Mouse (Mus musculus) mesoderm, embryonic 11.5 days (tissue): Measurements from ENCODE around the gene Pllp.
A peak's percentile ranks its signal among the peaks of the same experiment; 100 is the strongest.

Experiments
- DNase-seq: peaks from one replicate; pipeline ENCODE4 v3.0.0-alpha.2; 2012; ENCODE audit warnings: low read depth, low spot score

Pllp gene

GRCm38 (mm10) chr8:94703972-94704668, 8.0 kb upstream of the Pllp start:
- peak; percentile 99 for DNase-seq

GRCm38 (mm10) chr8:94702844-94703813, 7.1 kb upstream of the Pllp start:
- peak; percentile 89 for DNase-seq

GRCm38 (mm10) chr8:94702156-94702555, 6.1 kb upstream of the Pllp start:
- no peak for DNase-seq

- DNase-seq, result no peak
Measured at GRCm38 (mm10) chr8:94700421-94700935, 4.4 kb upstream of the Pllp start.

- DNase-seq, result no peak
Measured at GRCm38 (mm10) chr8:94699366-94699765, 3.3 kb upstream of the Pllp start.

- no peak for DNase-seq
Measured at GRCm38 (mm10) chr8:94697956-94698355, 1.9 kb upstream of the Pllp start.

GRCm38 (mm10) chr8:94696566-94696965, 488 bp upstream of the Pllp start:
- no peak for DNase-seq

DNA sequence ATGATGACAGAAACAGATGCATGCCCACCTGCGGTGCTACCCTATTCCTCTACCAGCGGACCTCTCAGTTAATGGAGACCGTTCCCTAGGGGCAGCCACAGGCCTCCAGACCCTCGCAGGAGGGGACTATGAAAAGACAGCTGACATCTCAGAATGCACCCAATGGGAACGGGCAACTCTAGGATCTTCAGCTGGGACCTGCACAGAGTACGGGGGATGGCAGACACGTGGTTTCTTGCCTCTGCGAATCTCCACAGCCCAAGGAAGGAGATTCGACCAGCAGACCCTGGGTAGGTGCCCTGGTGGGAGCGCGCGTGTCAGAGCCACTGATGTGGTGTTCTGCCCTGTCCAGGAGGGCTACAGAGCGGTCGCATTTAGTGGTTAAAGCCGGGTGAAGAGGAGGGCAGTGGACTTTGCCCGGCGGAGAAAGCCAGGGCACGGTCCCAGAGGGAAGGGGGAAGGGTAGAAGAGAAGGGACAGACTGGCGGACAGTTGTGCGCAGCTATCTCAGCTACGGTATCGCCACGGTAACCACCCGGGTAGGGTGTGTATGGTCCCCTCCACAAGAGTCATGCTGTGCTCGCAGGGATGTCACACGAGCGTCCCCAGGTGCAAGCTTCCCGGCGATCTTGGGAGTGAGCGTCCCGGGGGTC, 611 bp downstream of the Pllp start:
- no peak for DNase-seq

- no peak for DNase-seq
Measured at GRCm38 (mm10) chr8:94694701-94695100, 1.4 kb downstream of the Pllp start.

DNA sequence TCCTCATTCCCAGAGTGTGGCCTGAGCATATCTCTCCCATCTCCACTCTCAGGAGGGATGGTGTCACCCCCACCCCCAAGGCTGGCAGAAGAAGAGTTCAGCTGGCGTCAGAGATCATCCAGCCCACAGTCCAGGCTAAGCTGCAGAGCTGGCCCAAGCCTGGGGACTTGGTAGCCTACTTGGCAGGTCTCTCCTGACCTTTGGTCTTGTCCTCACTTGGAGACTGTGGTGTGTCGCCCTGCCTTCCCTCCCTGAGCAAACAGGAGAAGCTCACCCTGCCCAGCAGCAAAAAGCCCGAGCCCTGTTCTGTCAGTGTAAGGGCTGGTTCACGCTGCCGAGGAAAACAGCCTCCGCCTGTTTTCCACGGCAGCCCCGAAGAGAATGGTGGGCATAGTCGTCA, 10.1 kb downstream of the Pllp start:
- DNase-seq, result no peak

- DNase-seq, result no peak
Measured at GRCm38 (mm10) chr8:94684287-94684686, 11.8 kb downstream of the Pllp start.

DNA sequence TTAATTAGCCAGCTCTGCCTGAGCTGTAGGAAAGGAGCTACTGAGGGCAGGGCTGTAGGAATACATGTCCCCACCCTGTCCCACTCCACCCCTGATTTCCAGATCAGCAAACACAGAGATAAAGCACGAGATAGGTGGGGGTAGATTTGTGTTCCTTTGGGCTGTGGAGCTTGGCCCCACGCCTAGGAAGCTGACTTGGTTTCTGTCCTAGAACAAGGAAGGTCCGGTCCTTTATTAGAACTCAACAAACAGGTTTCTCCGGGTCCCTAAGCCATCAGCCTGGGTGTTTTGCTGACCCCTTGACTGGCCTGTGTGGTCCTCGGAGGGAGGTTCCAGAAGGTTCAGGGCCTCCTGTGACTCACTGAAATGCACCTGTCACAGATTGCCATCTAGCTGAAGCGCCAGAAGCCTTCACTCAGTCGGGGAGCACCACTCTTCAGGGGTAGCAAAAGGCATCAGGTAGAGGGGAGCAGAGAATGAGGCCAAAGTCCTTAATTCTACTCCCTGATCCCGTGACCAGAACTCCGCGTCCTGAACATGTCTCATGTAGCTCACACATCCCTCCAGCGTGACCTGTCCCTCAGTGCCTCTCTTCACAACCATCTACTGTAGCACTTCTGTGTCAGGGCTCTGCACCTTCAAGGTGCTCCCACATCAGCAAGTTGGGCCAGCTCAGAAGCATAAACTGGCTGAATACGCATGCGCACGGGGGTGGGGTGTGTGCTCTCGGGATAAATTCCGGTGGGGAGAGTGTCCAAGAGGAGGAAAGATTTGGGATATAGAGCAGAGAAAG, 13.2 kb downstream of the Pllp start:
- no peak for DNase-seq

- DNase-seq, result no peak
Measured at GRCm38 (mm10) chr8:94680414-94680813, 15.7 kb downstream of the Pllp start.

DNA sequence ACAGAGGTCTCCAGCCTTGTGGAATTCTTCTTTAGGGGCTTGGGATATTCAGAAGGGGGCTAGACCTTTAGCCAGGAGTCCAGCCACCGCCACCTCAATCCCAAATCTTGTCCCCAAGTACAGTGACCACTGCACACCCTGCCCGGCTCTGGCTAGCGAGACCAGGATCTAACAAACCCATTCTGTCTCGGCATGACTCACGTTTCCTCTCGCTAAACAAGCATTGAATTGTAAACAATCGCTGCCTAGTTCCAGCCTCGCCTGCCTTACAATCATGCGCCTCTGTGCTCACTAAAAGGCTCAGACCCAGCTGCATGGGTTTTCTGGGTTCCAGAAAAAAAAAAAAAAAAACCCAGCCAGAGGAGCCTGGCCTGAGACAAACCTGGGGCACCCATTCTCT, 17.5 kb downstream of the Pllp start:
- no peak for DNase-seq

- no peak for DNase-seq
Measured at GRCm38 (mm10) chr8:94675923-94676322, 20.2 kb downstream of the Pllp start.

- DNase-seq, result no peak
Measured at GRCm38 (mm10) chr8:94674384-94674783, 21.7 kb downstream of the Pllp start.

DNA sequence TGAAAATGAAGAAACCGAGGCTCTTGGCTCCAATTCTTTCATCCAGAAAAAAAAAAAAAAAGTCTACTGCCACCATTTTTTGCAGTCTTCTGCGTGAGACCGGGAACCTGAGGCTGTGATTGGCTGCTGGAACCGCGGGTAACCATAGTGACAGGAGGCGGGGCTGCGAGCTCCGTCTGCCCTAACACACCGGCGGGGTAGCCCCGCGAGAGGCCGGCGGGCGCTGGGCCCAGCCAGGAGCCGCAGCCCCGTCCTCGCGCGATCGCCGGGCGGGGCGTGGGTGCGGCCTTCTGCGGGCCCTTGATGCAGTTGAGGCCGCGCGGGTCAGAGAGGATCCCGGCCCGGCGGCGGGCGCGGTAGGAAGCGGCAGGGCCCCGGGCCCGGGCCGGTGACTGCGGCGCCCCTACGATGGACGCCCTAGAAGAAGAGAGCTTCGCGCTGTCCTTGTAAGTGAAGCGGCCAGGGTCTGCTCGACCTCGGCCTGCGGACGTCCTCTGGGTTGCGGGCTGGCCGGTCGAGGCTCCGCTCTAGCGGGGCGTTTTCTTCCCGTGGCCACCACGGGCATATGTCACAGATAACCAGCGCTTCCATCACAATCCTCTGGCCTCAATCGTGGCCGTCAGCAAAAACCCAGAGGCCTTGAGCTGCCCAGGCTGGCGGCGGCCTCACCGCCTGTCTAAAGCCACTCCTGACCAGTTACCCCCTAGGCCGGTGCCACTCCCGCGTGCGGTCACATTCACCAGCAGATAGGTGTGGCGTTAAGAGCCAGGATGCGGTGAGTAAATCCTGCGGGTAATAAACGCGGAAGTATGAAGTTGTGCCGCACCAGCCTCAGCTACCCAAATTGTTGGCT, 29.4 kb downstream of the Pllp start, which contains the start of gene Arl2bp:
Gene Arl2bp, plus strand, starts transcription at position 145 of the 853 bp plus-strand sequence.
- DNase-seq, result peak; percentile 95

DNA sequence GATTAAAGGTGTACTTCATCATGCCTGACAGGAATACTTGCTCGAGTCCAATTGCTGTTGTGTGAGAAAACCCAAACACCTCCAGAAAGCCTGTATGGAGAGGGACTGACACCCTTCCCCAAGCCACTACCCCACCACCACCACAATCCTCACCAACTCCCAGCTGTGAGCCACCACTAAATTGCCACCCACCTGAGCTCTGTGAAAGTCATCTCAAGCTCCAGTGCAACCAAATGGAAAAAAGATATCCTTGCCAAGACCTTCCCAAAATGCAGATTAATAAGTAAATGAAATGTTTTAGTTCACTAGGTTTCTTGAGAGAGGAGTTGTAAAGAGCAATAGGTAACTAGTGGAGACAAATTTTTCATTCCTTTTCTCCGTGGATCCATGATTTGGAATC, 31.4 kb downstream of the Pllp start:
- DNase-seq, result no peak

DNA sequence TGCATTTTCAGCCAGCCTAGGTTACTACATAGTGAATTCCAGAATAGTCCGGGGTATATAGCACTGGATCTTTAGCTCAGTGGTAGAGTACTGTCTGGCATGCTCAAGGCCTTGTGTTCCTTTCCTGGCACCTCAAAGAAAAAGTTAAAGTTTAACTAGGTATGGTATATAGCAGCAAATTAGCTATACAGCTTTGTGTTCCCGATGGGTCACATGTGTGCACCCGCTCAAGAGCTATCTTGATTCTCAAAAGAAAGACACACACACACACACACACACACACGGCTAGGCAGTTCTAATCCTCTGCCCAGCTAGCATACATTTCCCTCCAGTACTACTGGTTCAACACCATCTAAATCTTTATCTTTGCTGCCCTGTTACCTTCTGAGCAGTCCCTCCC, 35.7 kb downstream of the Pllp start:
- DNase-seq, result no peak

DNA sequence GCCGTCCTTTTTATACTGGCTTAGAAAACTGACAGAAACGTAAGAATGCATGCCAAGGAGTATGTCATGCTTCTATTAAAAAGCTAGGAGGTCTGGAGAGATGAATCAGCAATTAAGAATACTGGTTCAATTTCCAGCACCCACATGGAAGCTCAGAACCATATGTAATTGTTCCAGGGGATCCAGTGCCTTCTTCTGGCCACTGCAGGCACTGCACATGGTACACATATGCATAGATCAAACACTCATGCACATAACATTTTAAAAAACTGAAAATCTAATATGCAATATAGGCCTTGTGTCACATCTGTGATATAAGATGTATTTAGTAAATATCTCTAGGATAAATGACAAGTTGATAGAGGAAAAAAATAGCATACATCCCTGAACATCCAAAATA, 38.0 kb downstream of the Pllp start:
- DNase-seq, result no peak
